Mouse (Mus musculus) spleen, adult 2 months (tissue): ENCODE data around the gene Tom1l1.

Experiments
- CTCF ChIP-seq: fragments of 200-500 bp; IDR thresholded peaks from 2 replicates; pipeline ENCODE4 v1.5.1; 2011; ENCODE audit warnings: mild to moderate bottlenecking, inconsistent platforms; ENCODE audit not compliant: insufficient read depth, insufficient read length, insufficient replicate concordance; ENCODE audit errors: extremely low read depth
- POLR2A ChIP-seq: fragments of 200-500 bp; IDR thresholded peaks from 2 replicates; pipeline ENCODE4 v1.6.1; 2011; ENCODE audit warnings: low read depth, low read length, inconsistent platforms

- no peak for TF ChIP-seq CTCF
- no peak for TF ChIP-seq POLR2A
These were observed 76.0 kb downstream of the Tom1l1 start for GRCm38 (mm10) chr11:90612118-90612517.
